Mouse (Mus musculus) heart, adult 2 months (tissue): Measurements from ENCODE around the gene Cgas. TPM values are rescaled to one million over a fixed set of nuclear protein-coding genes. Genes with fewer than 3 reads are reported as not detected.

Experiments
- DNase-seq, 2 experiments: peaks; one replicate each; pipeline ENCODE4 v3.0.0; 2021
- H3K27ac ChIP-seq: fragments of 200-600 bp; 2 replicates; pipeline ENCODE4 v1.8.1; 2022
- H3K27me3 ChIP-seq: fragments of 200-500 bp; 2 replicates; pipeline ENCODE4 v1.6.1; 2012; ENCODE audit warnings: mild to moderate bottlenecking, low read length, inconsistent platforms, mixed read lengths; ENCODE audit not compliant: control insufficient read depth, insufficient read depth
- H3K36me3 ChIP-seq: fragments of 200-500 bp; 2 replicates; pipeline ENCODE4 v1.6.1; 2012; ENCODE audit warnings: low read length, inconsistent platforms; ENCODE audit not compliant: control insufficient read depth, insufficient read depth
- H3K4me1 ChIP-seq: fragments of 200-500 bp; 2 replicates; pipeline ENCODE4 v1.6.1; 2011; ENCODE audit warnings: low read length; ENCODE audit not compliant: control insufficient read depth, insufficient read depth
- H3K4me3 ChIP-seq: fragments of 200-600 bp; 2 replicates; pipeline ENCODE4 v1.8.1; 2022
- H3K79me2 ChIP-seq: fragments of 200-500 bp; replicated peaks from 2 replicates; pipeline ENCODE4 v1.6.1; 2012; ENCODE audit warnings: mild to moderate bottlenecking, inconsistent platforms, low read length, moderate library complexity, mixed read lengths; ENCODE audit not compliant: control insufficient read depth, insufficient read depth
- H3K9ac ChIP-seq: fragments of 200-500 bp; 2 replicates; pipeline ENCODE4 v1.6.1; 2012; ENCODE audit warnings: low read depth, mild to moderate bottlenecking, control low read depth, inconsistent platforms, low read length, mixed read lengths
- CTCF ChIP-seq: fragments of 200-600 bp; IDR thresholded peaks from 2 replicates; pipeline ENCODE4 v1.8.1; 2022; ENCODE audit warnings: antibody characterized with exemption, mild to moderate bottlenecking, moderate library complexity
- EP300 ChIP-seq: fragments of 200-500 bp; IDR thresholded peaks from 2 replicates; pipeline ENCODE4 v1.6.1; 2011; ENCODE audit warnings: low read depth, low read length, control low read depth; ENCODE audit not compliant: insufficient read depth
- POLR2A ChIP-seq: fragments of 200-500 bp; IDR thresholded peaks from 2 replicates; pipeline ENCODE4 v1.6.1; 2011; ENCODE audit warnings: mild to moderate bottlenecking, low read depth, low read length, control low read depth; ENCODE audit not compliant: insufficient read depth
- WGBS: fragments of 180-500 bp; shearing (Covaris S2); methylation state at CpG from one replicate; pipeline ENCODE4 v1.1.7; 2018; 5-methylcytosine and 5-hydroxymethylcytosine counted together
- intact Hi-C: fragments of 180-260 bp; cut with DNase I; formaldehyde crosslinking; loops from one replicate; pipeline ENCODE4 v1.15.1; 2025
- polyA plus RNA-seq: library from polyadenylated mRNA; depleted of rRNA; stranded (reverse); fragments of >200 nt; gene quantifications from 2 replicates; pipeline ENCODE4 v1.2.3, GENCODE M21; 2012
- total RNA-seq, 2 experiments: library from RNA; stranded (reverse); gene quantifications; 2 replicates each; pipeline ENCODE4 v1.2.3; 2021

Gene Cgas
- total and polyA plus RNA-seq, 3 experiments = 0.20 to 0.55 (median 0.43) TPM

DNA sequence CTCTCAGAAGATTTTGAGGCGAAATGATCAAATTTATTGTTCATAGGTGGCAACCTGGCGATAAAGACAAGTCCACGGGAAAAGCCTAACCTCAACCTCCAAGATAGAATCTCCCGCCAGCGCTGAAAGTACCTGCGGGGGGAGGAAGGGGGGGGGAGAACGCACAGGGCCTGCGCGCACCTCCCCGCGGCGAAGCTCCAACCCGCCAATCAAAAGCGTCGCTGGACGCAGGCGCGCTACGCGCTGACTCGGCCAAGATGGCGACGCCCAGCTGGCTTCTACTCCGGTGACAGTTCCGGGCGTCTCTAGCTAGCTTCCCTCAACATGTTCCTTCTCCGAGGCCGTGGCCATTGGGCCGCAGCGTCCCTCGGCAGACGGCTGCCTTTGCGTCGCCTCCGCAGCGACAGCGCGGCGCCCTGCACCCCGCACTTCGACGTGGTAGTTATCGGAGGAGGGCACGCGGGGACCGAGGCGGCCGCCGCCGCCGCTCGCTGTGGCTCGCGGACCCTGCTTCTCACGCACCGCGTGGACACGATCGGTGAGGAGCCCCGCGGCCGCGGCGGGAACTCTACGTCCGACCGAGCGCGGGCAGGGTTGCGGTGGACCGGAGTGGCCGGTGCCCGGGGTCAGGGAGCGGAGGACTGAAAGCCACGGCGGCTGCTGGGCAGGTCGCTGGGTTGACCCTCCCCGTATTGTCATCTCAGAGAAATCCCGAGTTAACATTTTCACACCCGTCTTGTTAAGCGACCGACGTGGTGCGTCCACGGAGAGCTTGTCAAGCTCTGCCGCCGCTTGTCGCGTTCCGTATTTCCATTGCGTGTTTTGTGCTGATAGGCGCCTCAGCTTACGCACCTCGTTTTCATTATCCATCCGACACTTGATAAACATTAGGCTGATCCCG lies 5.2 kb upstream of the Cgas start, which contains the start of the genes Mto1 and Gm17324:
Mto1 (plus strand) TSS at position 236 of the 901 bp plus-strand sequence.
Gm17324 (minus strand) TSS at position 814 of the 901 bp plus-strand sequence.
- TF ChIP-seq CTCF = no peak
- TF ChIP-seq POLR2A = peak; percentile 87
- intact Hi-C loops = loop anchor here (2.0 to 5.0 kb wide), 2 partner anchors 34 to 79 kb away; no protein-coding TSS in a partner anchor
- peak; percentile 93 for DNase-seq
- Histone ChIP-seq H3K27ac (peak within 1 kb of the TSS; percentile 92), H3K79me2 (no peaks in the 10 kb centered on the region), H3K27me3 (no peaks in the 10 kb centered on the region), H3K9ac (peak within 1 kb of the TSS; percentile 86), H3K4me3 (peak within 1 kb of the TSS; percentile 96), H3K4me1 (peaks cover 3% of the 10 kb centered on the region), H3K36me3 (peaks cover 3% of the 10 kb centered on the region)
- WGBS = under 1% methylated on average over 96 of the region's 96 CpGs

DNA sequence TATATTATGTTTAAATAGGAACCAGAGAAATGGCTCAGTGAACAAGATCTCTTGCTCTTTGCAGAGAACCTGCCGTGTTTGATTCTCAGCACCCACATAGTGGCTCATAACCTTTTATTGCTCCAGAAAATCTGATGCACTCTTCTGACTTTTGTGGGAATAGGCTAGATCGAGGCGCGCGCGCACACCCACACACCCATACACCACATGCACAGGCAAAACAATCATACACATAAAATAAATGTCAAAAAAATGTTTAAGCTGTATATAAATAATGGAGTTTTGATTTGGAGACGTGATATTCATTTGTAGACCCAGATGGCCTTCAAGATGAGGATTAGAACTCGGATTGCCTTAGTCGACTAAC lies 4.6 kb upstream of the Cgas start:
- Histone ChIP-seq H3K4me1 (peaks cover 3% of the 10 kb centered on the region), H3K27me3 (no peaks in the 10 kb centered on the region), H3K79me2 (no peaks in the 10 kb centered on the region), H3K4me3 (peak overlapping the region; percentile 96), H3K9ac (peak overlapping the region; percentile 44; the same call in 1 of the 2 replicates), H3K36me3 (peaks cover 3% of the 10 kb centered on the region), H3K27ac (peak overlapping the region; percentile 92)
- no peak for DNase-seq
- TF ChIP-seq EP300 = no peak
- no peak for TF ChIP-seq POLR2A
- TF ChIP-seq CTCF = no peak
- intact Hi-C loops = loop anchor here (5.0 kb wide), 1 partner anchor 35 kb away; no protein-coding TSS in a partner anchor
- 34% methylated on average over 9 of the region's 9 CpGs for WGBS

DNA sequence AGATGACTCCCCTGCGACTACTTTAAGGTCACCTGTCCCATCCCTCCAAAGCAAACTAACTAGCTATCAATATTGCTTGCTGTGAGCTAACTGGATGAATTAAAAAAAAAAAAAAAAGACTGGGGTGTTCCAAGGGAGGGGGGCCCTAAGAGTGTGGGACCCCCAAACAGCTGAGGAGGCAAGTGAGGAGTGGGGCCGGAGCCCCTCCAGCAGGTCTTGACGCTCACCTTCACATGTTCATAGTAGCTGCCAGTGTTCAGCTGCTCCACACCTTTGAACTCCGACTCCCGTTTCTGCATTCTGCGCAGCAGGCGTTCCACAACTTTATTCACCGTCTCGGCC lies 829 bp downstream of the Cgas start:
- Histone ChIP-seq H3K79me2 (no peaks in the 10 kb centered on the region), H3K9ac (peak overlapping the region; percentile 70), H3K4me3 (peak overlapping the region; percentile 62), H3K27ac (no peak overlapping the region; the same call in 1 of the 2 replicates), H3K36me3 (no peaks in the 10 kb centered on the region), H3K27me3 (no peaks in the 10 kb centered on the region), H3K4me1 (no peaks in the 10 kb centered on the region; the same call in 1 of the 2 replicates)
- TF ChIP-seq EP300 (no peak), CTCF (no peak), POLR2A (no peak)
- intact Hi-C loops = no loop called here
- 7% methylated on average over 9 of the region's 9 CpGs for WGBS
- no peak for DNase-seq

DNA sequence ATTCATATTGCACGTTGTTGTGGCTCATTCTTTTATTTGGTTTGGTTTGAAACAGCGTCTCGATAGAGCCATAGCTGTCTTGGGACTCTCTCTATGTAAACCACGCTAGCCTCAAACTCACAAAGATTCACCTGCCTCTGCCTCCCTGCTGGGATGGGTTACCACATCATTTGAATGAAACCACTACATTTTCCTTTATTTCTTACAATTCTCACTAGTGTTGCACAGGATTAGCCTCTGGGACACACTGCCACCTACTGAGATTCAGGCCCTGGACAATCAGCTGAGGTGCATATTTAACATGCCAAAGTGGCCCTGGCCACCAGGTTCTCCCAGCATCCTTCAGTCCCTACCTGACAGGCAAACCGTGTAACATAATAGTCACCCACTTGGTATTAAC lies 3.6 kb downstream of the Cgas start:
- WGBS = 78% methylated on average over 5 of the region's 5 CpGs
- intact Hi-C loops = no loop called here
- H3K4me3 ChIP-seq = no peak overlapping the region
- no peak overlapping the region for H3K27ac ChIP-seq
- H3K27me3 ChIP-seq = no peaks in the 10 kb centered on the region
- TF ChIP-seq CTCF (no peak), EP300 (no peak), POLR2A (no peak)
- no peaks in the 10 kb centered on the region for H3K36me3 ChIP-seq
- no peak overlapping the region for H3K9ac ChIP-seq
- H3K79me2 ChIP-seq = no peaks in the 10 kb centered on the region
- DNase-seq = no peak
- H3K4me1 ChIP-seq = no peaks in the 10 kb centered on the region; the same call in 1 of the 2 replicates

DNA sequence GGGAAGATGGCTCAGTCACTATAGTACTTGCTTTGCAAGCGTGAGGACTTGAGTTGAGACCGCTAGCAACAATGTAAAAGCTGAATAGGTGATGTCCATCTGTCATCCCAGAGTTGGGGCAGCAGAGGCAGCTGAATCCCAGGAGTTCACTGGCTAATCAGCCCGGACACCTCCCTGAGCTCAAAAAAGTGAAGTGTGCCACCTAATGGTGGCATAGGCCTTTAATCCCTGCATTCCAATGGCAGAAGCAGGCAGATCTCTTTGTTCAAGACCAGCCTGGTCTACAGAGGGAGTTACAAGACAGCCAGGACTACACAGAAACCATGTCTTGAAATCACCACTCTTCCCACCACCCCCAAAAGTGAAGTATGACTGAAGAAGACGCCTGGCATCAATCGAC lies 10.6 kb downstream of the Cgas start:
- Histone ChIP-seq H3K36me3 (no peaks in the 10 kb centered on the region), H3K9ac (no peak overlapping the region), H3K27me3 (no peaks in the 10 kb centered on the region), H3K79me2 (no peaks in the 10 kb centered on the region), H3K4me1 (no peaks in the 10 kb centered on the region), H3K4me3 (no peak overlapping the region), H3K27ac (no peak overlapping the region)
- intact Hi-C loops = no loop called here
- 88% methylated on average over 5 of the region's 5 CpGs for WGBS
- DNase-seq = no peak
- TF ChIP-seq POLR2A (no peak), CTCF (0 out of 2 replicates have a peak, but pooled peaks have one; percentile 9)

DNA sequence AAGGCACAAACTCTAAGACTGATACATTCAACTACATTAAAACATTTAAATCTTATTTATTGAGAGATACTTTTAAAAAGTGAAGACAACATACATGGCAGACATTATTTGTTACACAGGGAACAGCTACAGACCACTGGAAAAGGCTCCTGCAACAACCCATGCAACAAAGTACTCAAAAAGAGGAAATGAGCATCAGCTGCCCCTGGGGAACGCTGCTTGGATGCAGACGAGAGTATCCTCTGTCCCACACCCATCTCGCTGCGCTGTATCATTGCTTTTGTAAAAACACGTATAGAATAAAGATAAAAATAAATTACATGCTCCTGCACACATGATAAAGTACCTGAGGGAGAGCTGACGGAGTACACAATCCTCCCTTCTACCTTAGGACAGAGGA lies 12.6 kb downstream of the Cgas start:
- no peak overlapping the region for H3K4me3 ChIP-seq
- 57% methylated on average over 6 of the region's 6 CpGs for WGBS
- peak in 1 of 2 experiments; percentile 15 for DNase-seq
- intact Hi-C loops = no loop called here
- TF ChIP-seq POLR2A (no peak), EP300 (no peak), CTCF (no peak)
- H3K9ac ChIP-seq = no peak overlapping the region
- H3K4me1 ChIP-seq = no peaks in the 10 kb centered on the region
- no peak overlapping the region for H3K27ac ChIP-seq
- no peaks in the 10 kb centered on the region for H3K36me3 ChIP-seq
- H3K27me3 ChIP-seq = no peaks in the 10 kb centered on the region
- no peaks in the 10 kb centered on the region for H3K79me2 ChIP-seq
